Mouse (Mus musculus): Measurements from ENCODE around the gene Arsg.

DNA sequence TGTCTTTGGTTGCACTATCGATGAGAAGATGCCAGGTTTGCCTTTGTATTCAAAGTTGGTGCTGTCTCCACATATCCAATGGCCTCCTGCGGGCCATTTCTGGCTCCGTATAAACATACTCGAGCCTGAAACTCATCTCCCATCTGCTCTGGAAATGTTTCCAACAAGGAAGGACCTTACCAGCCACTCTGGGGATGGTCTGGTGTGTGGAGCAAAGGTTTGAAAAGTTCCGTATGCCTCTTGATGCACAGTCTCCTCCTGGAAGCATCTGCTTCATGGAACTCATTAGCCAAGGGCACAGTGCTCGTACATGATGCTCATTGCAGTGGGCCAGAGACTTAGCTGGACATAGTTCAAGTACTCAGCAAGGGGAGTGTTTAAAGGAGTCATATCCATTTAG, 62.8 kb downstream of the Arsg start:
- no peak for TF ChIP-seq CTCF (IDR thresholded peaks at IDR 0.05; ENCODE audit: control insufficient read depth, insufficient read depth, low read length)
- no peak for TF ChIP-seq POLR2A (IDR thresholded peaks at IDR 0.05; ENCODE audit: borderline replicate concordance, control insufficient read depth, low read depth, low read length)
